Mouse (Mus musculus) lung, adult 2 months (tissue): ENCODE data around the gene Cox10. TPM values are rescaled to one million over a fixed set of nuclear protein-coding genes. Genes with fewer than 3 reads are reported as not detected.

ENCODE experiments used
- DNase-seq: peaks from one replicate; pipeline ENCODE4 v3.0.0; 2022
- H3K4me1 ChIP-seq: fragments of 200-500 bp; 2 replicates; pipeline ENCODE4 v1.6.1; 2011; ENCODE audit warnings: low read length; ENCODE audit not compliant: control insufficient read depth, insufficient read depth
- H3K4me3 ChIP-seq: fragments of 200-500 bp; replicated peaks from 2 replicates; pipeline ENCODE3; 2011; ENCODE audit warnings: low read depth, mild to moderate bottlenecking, control low read depth, low read length; ENCODE audit errors: extremely low read depth
- CTCF ChIP-seq: fragments of 200-500 bp; IDR thresholded peaks from 2 replicates; pipeline ENCODE4 v1.5.1; 2011; ENCODE audit warnings: mild to moderate bottlenecking, low read length, control low read depth; ENCODE audit not compliant: insufficient read depth
- POLR2A ChIP-seq: fragments of 200-500 bp; IDR thresholded peaks from 2 replicates; pipeline ENCODE4 v1.6.1; 2011; ENCODE audit warnings: low read depth, mild to moderate bottlenecking, control low read depth, low read length, borderline replicate concordance; ENCODE audit errors: extremely low read depth
- WGBS: fragments of 180-500 bp; shearing (Covaris S2); methylation state at CpG from one replicate; pipeline ENCODE4 v1.1.7; 2018; 5-methylcytosine and 5-hydroxymethylcytosine counted together
- polyA plus RNA-seq: library from polyadenylated mRNA; depleted of rRNA; stranded (reverse); fragments of >200 nt; gene quantifications from 2 replicates; pipeline ENCODE4 v1.2.3, GENCODE M21; 2012

The Cox10 gene
- polyA plus RNA-seq, 1 experiment = 11.0 TPM

GRCm38 (mm10) chr11:64034686-64035085, 44.6 kb downstream of the Cox10 start:
- H3K4me1 ChIP-seq = peaks cover 17% of the 10 kb centered on the region
- WGBS = 63% methylated on average over 5 of the region's 5 CpGs
- DNase-seq = peak; percentile 36
- TF ChIP-seq CTCF (peak; percentile 36; the same call in 1 of the 2 replicates), POLR2A (no peak)
- H3K4me3 ChIP-seq = no peak overlapping the region

- TF ChIP-seq CTCF (no peak), POLR2A (no peak)
- no peaks in the 10 kb centered on the region for H3K4me1 ChIP-seq
- H3K4me3 ChIP-seq = no peak overlapping the region
- DNase-seq = no peak
- 55% methylated on average over 8 of the region's 8 CpGs for WGBS
These were observed 51.8 kb downstream of the Cox10 start for GRCm38 (mm10) chr11:64027423-64027822.

- WGBS = 63% methylated on average over 4 of the region's 4 CpGs
- TF ChIP-seq CTCF (no peak), POLR2A (no peak)
These were observed 53.4 kb downstream of the Cox10 start for GRCm38 (mm10) chr11:64025843-64026242.

GRCm38 (mm10) chr11:64024575-64024974, 54.7 kb downstream of the Cox10 start:
- 89% methylated on average over 7 of the region's 7 CpGs for WGBS
- no peak for TF ChIP-seq POLR2A
- TF ChIP-seq CTCF = no peak
- H3K4me1 ChIP-seq = no peaks in the 10 kb centered on the region
- no peak overlapping the region for H3K4me3 ChIP-seq
- no peak for DNase-seq

More at GRCm38 (mm10) chr11:64025843-64026242, 53.4 kb downstream of the Cox10 start:
- DNase-seq = no peak
- no peaks in the 10 kb centered on the region for H3K4me1 ChIP-seq
- no peak overlapping the region for H3K4me3 ChIP-seq

- no peaks in the 10 kb centered on the region for H3K4me1 ChIP-seq
- TF ChIP-seq CTCF (no peak), POLR2A (no peak)
- WGBS = 62% methylated on average over 15 of the region's 15 CpGs
These were observed 55.8 kb downstream of the Cox10 start for GRCm38 (mm10) chr11:64023380-64023981.

DNA sequence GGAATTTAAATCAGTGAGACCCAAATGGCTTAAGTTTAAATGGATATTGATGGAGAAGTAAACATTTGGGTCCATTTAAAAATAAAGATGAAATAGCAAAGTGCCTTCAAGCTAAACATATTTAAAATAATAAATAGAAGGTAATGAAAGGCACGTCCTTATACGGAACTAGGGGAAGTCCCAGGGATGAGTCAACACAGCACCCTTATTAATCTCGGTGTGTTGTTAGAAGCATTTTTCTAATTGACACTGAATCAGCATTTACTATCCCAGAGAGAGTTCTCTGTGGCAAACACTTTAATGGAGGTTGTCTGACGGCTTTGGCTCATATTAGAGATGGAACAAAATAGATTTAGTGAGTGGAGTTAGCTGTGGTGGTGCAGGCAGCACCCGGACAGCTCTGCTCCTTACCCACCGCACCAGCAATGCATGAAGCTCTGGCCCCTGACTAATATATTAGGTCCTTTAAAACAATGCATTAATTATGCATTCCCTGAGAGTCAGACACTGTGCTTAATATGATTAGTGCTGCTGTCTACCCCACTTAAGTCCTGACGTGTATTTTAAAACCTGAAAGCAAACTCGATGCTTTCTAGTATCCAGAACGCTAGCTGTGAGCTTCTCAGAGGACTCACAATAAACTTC, 56.7 kb downstream of the Cox10 start:
- Histone ChIP-seq H3K4me3 (no peak overlapping the region), H3K4me1 (no peaks in the 10 kb centered on the region)
- WGBS = 74% methylated on average over 9 of the region's 9 CpGs
- no peak for TF ChIP-seq POLR2A
- TF ChIP-seq CTCF = no peak
- no peak for DNase-seq

More at GRCm38 (mm10) chr11:64023380-64023981, 55.8 kb downstream of the Cox10 start:
- DNase-seq = no peak
- no peak overlapping the region for H3K4me3 ChIP-seq

DNA sequence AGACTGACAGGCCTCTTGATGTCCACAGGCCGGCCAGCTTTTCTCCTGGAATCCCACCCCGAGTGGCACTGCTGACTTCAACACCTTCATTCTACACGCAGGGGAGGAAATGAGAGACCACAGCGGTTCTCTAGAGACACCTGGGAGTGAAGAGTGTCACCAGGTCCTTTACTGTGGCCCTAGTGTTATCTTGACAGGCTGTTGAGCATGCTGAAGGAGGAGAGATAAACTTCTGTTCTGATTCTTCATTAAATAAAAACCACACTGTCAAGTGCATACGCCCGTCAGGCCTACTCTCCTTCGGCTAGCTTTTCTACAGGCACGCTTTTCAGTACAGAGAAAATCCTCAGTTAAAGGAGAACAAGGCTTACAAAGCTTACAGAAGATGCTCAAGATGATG, 60.0 kb downstream of the Cox10 start:
- no peak for TF ChIP-seq CTCF
- no peak for TF ChIP-seq POLR2A
- 78% methylated on average over 8 of the region's 8 CpGs for WGBS
- H3K4me3 ChIP-seq = no peak overlapping the region
- H3K4me1 ChIP-seq = no peaks in the 10 kb centered on the region
- no peak for DNase-seq

DNA sequence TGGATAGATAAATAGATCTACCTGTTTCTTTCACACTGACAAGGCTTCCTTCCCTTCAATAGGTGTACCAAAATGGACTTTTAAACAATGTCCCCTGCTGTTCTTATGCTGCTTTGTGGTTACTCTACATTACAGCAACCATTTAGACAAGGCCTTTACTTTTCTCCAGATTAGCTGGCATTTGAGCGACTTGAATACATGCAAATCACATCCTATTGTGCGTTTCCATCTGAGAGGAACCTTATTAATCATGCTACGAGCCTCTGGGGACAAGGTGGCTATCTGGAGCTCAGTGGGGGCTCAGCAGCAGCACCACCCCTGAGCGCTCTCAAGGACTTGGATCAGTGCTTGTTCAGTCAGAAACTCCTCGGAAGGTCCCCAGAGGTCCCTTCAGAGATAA, 61.1 kb downstream of the Cox10 start:
- Histone ChIP-seq H3K4me3 (no peak overlapping the region), H3K4me1 (no peaks in the 10 kb centered on the region)
- no peak for DNase-seq
- TF ChIP-seq CTCF = no peak
- no peak for TF ChIP-seq POLR2A
- 87% methylated on average over 5 of the region's 5 CpGs for WGBS

- Histone ChIP-seq H3K4me3 (no peak overlapping the region), H3K4me1 (peaks cover 3% of the 10 kb centered on the region; the same call in 1 of the 2 replicates)
- no peak for DNase-seq
- 60% methylated on average over 6 of the region's 6 CpGs for WGBS
- no peak for TF ChIP-seq POLR2A
These were observed 64.0 kb downstream of the Cox10 start for GRCm38 (mm10) chr11:64015309-64015708.
